Mouse (Mus musculus) left cerebral cortex, adult 18-20 months (tissue): ENCODE results near the gene Plcb1. TPM values are rescaled to one million over a fixed set of nuclear protein-coding genes. Genes with fewer than 3 reads are reported as not detected.
A peak's percentile ranks its signal among the peaks of the same experiment; 100 is the strongest.
"Not testable (repeated sequence)": the region's sequence is repeated elsewhere in the genome, so short reads cannot be mapped to it uniquely, and the experiment has no call there.

Experiments
- DNase-seq, 2 experiments: peaks; one replicate each; pipeline ENCODE4 v3.0.0; 2021 to 2022; ENCODE audit warnings: low spot score in 2 of 2, mixed read lengths in 1 of 2
- total RNA-seq, 2 experiments: library from RNA; stranded (reverse); gene quantifications; 2 replicates each; pipeline ENCODE4 v1.2.3; 2021

The Plcb1 gene
- total RNA-seq, 2 experiments from 2014 or later, result 166 to 177 TPM

DNA sequence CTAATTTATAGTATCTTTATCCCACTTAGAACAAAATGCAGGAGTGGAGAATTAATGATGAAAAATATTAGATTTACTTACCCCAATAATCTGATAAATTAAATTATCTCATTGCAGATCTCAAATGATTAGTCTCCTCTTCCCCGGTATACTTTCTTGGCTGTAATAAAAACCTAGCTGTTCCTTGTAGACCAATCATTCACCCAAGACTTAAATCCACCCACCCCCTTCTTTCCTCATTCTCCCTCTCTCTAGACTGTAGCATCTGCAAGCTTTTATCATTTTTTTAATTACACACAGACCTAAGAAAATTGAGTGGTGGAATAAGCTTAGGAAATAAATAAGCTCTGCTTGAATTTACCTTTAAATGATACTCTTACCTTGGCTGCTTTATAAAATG is 514.6 kb downstream of the Plcb1 start:
- no peak for DNase-seq

DNA sequence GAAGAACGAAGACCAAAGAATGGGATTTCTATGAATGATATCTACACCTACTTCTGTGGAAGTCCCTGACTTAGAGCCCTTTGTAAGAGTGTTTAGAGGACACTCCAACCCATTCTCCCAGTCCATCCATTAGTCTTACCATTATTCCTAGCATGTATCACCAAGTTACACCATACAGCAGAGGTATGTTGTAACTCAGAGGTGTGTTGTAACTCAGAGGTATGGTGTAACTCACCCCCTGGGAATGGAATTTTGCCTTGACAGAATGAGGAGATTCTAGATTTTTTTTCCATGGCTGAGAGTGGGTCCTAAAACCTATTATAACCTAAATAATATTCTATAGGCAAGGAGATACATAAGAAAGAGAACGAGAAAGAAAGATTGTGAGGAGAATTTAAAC is 516.6 kb downstream of the Plcb1 start:
- no peak for DNase-seq

DNA sequence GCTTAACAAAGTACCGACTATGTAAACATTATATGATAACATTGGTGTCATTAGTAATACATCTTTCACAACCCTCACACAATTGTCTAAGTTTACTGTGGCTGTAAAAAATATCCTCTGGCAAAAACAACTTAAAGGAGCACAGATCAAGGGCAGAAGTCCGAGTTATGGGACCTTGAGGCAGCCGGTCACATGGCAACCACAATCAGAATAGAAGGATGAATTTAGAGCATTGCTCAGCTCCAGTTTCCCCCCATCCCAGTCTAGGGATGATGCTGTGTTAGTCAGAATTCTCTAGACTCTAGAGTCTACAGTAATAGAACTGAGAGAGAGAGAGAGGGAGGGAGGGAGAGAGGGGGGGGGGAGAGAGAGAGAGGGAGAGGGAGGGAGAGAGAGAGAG is 519.3 kb downstream of the Plcb1 start:
- DNase-seq, result no peak

DNA sequence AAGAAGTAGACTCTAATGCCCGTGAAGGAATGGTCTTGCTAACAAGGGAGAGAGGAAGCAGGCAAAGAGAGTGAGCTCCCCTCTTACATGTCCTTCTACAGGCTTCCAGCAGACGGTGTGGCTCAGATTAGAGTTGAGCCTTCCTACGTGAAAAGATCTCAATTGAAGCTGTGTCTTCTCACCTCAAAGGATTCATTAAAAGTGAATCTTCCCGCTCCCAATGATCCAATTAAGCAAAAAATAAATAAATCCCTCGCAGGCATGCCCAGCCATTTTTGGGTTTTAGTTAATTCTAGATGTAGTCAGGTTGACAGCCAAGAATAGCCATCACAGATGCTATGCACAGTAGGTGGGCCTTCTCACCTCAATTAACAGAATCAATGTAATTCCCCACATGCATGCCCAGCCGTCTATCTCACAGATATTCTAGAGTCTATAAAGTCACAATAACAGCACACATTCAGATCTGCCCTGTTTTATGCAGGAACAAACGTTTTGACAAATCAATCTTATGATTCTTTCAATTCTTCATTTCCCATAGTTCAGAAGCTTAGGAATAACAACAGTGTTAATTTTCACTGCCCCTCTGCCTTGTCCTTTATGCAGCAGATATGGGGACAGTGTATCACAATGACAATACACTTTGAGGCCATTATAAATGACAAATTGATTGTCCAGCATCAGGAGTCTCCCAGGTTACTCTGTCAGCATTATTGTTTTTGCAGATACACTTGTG is 520.0 kb downstream of the Plcb1 start:
- no peak for DNase-seq

DNA sequence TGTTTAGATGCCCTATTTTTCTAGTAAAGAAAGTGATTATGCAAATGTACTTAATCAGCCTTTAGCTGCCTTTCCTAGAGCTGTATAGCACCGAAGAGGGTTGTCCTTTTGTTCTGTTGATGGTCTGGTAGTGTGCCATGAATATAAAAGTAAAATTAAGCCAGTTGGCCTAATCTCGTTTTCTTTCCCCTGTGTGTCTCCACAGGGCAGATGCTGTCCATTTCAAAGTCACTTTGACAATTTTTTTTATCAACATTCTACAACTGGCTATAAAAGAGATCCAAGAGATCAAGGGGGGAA is 520.6 kb downstream of the Plcb1 start:
- no peak for DNase-seq

DNA sequence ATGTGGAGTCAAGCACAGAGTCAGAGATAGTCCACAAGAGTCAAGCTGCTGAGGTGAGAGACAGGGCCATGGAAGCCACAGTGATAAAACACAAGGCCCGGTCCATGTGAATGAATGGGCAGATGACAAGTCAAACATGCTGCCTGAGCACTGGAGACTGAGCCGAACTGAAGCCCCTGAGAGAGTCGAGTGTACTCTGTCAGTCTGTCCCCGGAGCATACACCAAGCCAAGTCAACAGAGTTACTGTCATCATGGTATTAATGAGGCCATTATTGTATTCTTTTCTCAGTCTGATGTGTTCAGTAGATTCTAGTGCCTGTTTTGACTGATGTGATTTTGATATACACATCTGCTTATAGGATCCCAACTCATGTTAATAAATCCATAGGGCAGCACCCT is 521.9 kb downstream of the Plcb1 start:
- no peak for DNase-seq

DNA sequence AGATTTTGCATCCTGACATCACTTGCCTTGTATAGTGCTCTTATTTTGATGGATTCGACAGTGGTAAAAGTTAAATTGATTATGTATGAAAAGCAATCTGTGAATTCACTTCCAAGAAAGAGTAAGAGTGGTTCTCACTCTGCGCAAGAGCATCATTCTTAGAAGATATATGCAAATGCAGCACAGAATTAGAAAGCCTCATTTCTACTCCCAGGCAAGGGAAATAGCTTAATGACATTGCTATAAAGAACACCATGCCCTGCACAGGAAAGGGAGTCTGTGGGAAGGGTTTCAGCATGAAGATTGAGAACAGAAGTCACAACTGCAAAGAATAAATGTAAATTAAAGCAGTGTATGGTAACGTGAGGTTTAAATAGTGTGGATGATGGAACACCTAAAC is 530.1 kb downstream of the Plcb1 start:
- DNase-seq, result no peak

DNA sequence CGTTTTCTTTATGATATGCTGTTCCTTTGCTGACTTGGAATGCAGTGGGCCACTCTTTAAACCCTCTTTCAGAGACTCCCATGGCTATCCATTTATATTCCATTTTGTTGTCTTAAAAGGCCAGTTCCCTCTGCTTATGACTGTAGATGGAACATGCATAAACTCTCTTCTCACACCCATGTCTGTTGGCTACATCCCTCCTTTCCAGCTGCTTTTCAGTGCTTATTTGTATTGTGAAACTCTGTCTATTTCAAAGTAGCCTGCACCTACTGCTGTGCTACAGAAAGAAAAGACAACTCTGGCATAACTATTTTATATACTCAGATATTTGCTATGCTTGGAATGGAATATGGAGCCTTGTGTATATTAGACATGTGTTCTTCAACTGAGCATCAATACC is 532.3 kb downstream of the Plcb1 start:
- no peak for DNase-seq

DNA sequence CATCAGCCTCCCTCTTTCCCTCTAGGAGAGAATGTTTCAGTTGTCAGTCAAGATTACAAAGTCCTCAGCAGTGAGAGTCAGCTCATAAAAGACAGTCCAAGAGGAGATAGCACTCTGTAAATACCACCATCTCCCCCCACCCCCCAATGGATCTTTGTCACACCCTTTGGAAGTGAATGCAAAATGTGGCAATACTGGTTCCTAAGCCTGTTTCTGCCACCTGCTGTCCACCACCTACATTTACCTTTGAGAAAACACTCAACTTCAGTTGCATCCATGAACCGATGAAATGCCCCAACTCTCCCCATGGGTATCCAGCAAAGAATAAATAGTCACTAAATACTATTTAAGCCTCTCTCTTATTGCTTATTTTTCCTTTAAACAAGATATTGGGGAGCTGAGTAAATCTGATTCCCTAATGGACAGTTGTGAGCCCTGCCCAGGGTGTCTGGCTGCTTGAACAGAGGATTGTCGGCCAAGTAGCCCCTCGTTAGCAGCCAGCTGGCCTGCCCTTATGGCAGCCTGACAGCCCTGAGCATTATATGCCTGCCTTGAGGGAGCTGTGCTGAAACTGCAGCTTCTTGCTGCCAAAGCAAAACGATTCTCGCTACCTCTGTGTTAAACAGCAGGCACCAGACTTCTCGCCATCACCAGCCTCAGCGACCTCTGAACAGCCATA is 537.5 kb downstream of the Plcb1 start:
- no peak for DNase-seq

DNA sequence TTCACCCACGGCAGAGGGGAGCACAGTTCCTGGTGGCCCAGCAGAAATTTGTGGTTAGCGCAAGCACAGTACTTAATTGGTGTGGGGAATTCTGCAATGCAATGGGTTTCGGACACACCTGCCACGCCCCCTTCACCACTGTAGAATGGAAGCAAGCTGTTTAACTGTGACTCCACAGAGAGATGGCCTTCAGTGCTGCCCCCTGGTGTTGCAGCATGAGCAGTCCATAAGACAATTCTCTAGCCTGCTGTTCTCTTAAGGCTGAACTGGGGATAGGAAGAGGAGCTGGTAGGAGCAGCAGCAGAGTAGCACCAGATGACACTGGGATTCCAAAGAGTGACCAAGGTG is 538.1 kb downstream of the Plcb1 start:
- DNase-seq, result peak; percentile 85

DNA sequence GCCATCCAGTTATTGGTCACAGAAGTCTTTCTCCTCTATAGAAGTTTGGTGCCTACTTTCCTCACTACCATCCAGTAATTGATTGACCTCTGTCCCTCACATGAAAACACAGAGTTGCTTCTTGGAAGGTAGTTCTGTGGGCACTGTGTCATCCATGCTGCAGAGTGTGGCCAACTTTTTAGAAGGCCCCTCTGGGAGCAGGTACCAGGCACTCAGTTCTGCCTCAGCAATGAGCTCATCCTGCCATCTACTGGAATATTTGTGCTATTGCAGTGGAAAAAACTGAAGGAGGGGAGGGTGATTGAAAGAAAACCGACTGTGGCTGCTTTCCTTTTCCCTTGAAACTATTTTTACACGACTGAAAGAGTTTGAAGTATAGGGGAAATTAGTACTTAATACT is 542.9 kb downstream of the Plcb1 start:
- DNase-seq, result peak in 1 of 2 experiments; percentile 25

DNA sequence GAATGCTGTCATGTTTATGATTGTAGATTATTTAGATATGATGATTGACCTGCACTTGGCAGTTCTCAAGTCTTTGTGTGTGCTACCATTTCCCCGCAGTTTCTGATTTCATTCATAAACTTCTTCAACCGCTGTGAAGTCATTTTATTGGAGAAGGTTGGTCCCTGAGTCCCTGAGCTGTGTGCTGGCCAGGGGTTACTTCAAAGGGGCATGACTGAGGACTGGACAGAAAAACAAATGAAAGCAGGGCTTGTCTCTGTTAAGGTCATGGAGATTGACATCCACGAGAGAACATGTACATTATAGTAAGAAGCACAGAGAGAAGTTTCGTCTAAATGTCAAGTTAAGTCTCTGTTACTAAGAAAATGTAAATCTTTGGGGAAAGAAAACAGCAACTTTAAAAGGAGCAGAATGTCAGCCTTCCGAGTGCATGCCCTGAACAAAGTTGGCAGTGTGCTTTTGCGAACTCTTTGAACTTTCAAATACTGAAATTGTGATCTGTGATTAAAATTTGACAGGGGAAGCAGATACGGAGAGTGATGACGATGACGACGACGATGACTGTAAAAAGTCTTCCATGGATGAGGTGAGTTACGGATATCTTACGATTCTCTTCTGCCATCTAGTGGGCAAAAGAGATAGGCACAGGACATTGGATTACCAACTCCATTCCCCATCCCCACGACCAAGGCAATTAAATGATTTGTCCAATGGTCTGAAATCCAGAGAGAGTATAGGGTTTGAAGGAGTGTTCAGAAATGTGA is 544.1 kb downstream of the Plcb1 start:
- peak; percentile 51 to 54 for DNase-seq

DNA sequence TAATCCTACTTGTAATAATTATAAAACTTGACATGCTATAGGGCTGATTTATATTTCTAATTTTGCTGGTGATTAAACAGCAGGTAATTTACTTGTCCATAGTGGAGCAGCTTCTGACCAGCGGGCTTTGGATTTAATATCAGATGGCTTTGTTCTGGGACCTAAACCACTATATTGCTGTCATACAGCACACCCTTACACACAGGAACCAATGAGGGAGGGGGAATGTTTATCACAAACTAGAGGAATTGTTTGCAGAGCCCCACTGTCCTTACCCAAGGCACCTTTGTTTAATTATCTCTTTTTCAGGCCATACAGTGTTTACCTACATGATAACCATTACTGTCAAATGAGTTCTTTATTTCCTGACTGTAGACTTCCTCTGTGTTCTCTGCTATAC is 546.0 kb downstream of the Plcb1 start:
- no peak for DNase-seq

DNA sequence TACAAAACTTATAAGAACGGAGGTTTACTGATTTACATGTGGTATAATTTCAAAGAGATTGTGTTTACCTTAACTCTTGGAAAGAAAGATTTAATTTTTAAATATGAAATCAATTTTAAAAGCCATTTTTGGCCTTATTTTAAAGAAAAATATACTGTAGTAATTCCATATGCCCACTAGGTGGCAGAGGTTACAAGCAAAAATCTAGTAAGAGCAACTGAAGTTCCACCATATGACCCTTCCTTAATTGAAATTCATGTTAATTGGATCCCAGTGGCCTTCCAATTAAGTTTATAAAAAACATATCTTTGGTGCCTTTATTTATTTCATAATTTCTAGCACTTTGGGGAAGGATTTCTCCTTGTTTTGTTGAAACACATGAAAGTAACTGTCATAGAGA is 570.4 kb downstream of the Plcb1 start:
- no peak for DNase-seq

DNA sequence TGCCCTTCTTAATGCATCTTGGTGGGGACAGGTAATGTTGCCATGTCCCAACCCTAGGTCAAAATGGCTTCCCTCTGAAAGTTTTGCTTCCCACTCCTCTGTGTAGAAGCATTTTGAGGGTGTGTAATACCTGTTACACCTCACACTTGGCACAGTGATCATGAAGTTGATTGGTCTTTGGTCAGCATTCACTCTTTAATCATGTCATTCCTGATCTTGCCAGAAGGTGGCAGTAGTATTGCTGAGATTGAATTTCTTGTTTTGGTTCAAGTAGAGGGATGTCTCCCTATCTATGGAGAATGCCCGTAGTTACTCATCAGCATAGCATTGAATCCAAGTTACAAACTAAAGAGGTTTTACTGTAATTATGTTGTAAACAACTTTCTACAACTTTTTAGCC is 575.9 kb downstream of the Plcb1 start:
- peak; percentile 22 to 30 for DNase-seq

DNA sequence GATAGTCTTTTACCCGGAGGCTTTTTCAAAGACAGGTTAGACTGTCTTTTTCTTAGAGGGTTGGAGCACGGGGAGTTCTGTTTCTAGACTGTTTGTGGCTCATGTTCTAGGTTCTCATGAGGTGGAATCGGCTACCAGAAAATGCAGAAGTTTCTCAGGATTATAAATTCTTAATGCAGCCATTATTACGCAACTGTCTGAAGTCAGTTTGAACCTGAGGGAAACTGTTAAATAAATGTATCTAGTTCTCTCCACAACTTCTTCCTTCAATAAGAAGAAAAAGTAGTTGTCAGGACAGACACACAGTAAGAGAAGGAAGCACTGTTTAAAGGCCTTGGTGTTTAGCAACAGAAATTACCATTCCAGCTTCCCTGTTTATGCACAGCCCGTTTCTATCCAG is 577.1 kb downstream of the Plcb1 start:
- no peak for DNase-seq

DNA sequence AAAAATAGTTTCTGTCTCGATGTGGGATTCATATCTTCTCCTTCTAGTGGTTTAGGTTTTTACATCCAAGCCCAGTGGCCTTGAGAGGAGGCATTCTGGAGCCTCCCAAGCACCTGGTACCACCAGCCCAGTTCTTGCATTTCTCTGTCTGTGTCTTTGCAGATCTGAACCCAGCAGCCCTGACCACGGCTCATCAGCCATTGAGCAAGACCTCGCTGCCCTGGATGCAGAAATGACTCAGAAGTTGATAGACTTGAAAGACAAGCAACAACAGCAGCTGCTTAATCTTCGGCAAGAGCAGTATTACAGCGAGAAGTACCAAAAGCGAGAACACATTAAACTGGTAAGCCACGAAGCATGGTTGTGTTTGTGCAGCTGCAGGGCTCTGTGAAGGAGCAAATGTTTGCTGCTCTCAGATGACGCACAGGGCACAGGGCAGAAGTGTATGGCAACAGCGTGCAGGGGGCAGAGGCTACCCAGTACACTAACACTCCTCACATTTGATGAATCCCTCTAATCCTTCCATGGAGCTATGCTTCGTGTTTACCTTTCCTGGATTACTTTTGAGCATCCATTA is 584.5 kb downstream of the Plcb1 start:
- no peak for DNase-seq

DNA sequence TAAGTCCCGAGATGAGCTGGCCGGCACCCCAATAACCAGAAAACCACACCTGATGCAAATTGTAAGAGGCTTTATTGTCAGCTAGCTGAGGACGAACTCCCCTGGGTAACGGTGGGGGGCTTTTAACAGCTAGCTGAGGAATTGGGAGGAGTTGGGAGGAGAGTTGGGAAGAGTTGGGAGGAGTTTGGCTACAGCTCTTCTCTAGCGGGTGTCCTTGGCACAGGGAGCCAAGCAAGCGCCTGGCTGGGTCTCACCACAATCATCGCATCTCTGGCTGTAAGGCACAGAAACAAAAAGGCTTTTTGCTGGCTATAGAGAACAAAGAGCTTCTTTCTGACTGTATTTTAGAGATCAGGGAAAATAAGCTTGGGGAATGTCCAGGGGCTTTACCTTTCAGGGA is 594.9 kb downstream of the Plcb1 start:
- not testable (repeated sequence) for DNase-seq

DNA sequence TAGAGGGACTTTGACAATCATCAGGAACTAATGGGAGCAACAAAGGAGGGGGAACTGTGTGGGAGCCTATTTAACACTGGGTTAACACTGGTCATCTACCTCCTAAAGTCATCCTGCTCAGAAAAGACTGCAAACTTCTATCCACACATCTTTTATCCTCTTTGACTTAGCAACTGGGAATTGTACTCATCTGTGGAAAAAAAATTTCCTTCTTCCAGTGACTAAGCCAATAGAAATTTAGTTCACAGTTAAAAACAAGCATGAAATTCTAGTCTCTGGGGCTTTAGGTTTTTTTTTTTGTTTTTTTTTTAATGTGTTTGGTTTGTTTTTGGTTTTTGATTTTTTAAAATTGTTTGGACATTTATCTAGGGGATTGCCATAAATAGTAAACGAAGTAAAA is 595.5 kb downstream of the Plcb1 start:
- no peak for DNase-seq

DNA sequence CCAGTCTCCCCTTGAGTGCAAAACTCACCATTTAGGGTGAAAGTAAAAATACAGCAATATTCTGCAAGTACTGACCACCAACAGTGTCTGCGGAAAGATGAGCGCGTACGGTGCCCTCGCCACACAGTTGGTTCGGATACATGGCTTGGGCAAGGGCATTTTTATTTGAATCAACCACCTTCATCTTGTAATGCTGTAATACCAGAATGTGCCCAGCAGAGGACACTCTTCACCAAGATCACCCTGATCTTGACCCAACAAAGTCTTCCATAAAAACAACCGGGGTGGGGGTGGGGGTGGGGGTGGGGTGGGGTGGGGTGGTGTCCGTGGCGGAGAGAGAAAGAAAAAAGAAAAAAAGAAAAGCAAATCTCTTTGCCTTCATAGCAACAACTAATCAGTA is 602.1 kb downstream of the Plcb1 start:
- DNase-seq, result peak; percentile 22 to 33

DNA sequence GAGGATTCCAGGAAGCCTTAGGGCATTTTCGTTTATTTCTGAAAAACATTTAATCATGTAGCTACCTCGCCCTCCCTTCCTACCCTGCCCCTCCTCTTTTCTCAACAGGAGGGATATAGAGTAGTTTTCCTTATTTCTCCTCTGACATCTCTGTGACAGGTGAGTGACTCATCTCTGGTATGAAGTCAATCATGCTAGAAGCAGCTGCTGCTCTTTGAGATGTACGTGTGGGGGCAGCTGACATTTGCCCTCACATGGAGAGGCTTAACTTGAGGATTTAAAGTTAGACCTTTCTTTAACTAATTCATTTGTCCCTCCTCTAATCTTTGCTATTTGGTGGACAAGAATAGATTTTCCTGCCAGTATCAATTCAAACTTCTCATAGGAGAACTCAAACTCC is 608.8 kb downstream of the Plcb1 start:
- DNase-seq, result no peak

DNA sequence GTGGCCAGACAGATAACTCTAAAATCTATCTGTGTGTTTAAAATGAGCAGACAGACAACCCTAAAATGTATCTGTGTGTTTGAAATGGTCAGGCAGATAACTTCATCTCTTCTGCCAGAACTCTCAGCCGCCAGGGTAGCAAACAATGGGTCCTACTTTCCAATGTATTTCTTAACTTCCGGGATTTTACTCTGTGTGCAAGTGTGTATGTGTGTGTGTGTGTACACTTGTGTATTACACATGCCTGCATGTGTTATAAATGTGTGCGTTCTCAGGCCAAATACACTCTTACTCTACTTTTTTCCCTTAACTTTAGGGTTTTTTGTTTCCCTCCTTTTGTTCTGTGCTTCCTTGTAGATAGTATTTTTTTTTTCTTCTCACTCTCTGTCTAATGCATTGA is 610.5 kb downstream of the Plcb1 start:
- no peak for DNase-seq
